Mouse (Mus musculus): ENCODE data around the gene Spata25.
"Not testable (repeated sequence)": the region's sequence is repeated elsewhere in the genome, so short reads cannot be mapped to it uniquely, and the experiment has no call there.

The Spata25 gene

DNA sequence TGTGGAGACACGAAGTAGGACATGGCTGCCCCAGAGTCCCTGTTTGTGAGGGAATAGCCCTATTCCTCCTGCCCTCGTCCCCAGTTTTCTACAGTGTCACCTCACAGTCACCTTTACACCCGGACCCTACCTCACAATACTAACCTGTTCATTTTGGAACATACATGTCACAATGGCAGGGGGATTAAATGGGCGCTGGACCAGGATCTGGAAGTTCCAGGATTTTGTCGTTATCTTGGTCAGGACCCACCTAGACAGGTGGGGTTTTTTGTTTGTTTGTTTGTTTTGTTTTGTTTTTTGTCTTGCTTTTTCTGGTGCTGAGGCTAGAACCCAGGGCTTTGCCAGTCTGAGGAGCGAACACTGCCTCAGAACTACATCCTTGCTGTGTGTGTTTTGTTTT lies at the start of gene Spata25:
TSS of gene Spata25 (minus strand) at position 101 of the 400 bp plus-strand sequence.
- in situ Hi-C loops (cut with MboI, MseI): no loop called here

GRCm38 (mm10) chr2:164877376-164878215 lies 49.3 kb upstream of the Spata25 start:
- in situ Hi-C loops (cut with MboI, MseI): loop anchor here (25.0 kb wide), 1 partner anchor 1815 kb away; the partner anchor contains the start of gene Mybl2

DNA sequence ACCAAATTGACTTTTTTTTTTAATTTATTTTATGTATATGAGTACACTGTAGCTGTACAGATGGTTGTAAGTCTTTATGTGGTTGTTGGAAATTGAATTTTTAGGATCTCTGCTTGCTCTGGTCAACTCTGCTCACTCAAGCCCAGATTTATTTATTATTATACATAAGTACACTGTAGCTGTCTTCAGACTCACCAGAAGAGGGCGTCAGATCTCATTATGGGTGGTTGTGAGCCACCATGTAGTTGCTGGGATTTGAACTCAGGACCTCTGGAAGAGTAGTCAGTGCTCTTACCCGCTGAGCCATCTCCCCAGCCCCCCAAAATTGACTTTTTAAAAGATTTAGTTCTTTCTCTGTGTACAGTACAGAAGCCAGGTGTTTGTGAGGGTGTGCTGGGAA lies 47.3 kb upstream of the Spata25 start:
- in situ Hi-C loops (cut with MboI, MseI): loop anchor here (25.0 kb wide), 1 partner anchor 1813 kb away; the partner anchor contains the start of gene Mybl2

DNA sequence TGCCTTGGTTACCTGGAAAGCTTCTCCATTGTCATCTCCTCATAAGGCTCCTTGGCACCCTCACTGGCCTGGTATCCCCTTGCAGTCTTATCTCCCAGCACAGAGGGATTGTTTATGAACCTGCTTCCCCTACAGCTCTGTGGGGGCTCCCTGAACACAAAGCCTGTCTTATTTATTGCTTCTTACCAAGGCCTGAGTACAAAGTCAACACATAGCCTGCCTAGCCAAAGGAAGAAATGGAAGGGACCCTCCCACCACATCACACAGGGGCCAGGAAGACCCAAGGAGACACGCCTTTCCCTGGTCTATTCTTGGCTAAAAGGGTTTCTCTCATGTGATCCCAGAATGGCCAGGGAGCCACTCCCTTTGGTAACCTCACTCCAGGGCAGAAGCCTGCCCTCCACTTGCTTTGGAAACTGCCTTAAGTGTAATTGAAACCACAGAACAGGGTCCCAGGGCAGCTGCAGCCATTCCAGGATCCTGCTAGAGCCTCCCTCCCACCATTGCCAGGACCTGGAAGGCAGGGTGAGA lies 46.0 kb upstream of the Spata25 start:
- in situ Hi-C loops (cut with MboI, MseI): no loop called here

DNA sequence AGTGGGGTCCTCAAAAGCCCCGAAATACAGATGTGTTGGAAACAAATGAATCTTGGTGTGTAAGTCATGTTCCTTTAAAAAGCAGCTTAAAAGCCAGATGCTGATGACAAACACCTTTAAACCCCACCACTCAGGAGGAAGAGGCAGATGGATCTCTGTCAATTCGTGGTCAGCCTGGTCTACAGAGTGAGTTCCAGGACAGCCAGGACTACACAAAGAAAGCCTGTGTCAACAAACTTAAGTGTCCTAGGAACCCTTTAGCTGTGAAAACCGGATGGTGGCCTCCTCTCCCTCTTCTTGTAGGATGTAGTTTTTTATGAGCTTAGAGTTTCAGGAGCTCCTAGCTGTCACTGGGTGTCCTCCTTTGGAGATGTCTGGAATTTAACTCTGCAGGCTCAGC lies 45.3 kb upstream of the Spata25 start:
- in situ Hi-C loops (cut with MboI, MseI): no loop called here

GRCm38 (mm10) chr2:164871602-164872303 lies 43.4 kb upstream of the Spata25 start:
- in situ Hi-C loops (cut with MboI, MseI): no loop called here

DNA sequence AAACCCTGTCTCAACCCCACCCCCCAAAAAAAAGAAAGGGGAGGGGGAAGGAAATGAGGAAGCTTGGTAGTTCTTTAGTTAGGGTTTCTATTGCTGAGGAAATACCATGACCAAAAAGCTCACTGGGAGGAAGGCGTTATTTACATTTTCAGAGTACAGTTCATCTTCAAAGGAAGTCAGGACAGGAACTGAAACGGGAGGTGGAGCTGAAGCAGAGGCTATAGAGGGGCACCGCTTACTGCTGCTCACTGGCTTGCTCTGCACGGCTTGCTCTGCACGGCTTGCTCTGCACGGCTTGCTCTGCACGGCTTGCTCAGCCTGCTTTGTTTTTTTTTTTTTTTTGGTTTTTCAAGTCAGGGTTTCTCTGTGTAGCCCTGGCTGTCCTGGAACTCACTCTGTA lies 40.2 kb upstream of the Spata25 start:
- in situ Hi-C loops (cut with MboI, MseI): no loop called here

GRCm38 (mm10) chr2:164867566-164867965 lies 39.2 kb upstream of the Spata25 start:
- in situ Hi-C loops (cut with MboI, MseI): no loop called here

DNA sequence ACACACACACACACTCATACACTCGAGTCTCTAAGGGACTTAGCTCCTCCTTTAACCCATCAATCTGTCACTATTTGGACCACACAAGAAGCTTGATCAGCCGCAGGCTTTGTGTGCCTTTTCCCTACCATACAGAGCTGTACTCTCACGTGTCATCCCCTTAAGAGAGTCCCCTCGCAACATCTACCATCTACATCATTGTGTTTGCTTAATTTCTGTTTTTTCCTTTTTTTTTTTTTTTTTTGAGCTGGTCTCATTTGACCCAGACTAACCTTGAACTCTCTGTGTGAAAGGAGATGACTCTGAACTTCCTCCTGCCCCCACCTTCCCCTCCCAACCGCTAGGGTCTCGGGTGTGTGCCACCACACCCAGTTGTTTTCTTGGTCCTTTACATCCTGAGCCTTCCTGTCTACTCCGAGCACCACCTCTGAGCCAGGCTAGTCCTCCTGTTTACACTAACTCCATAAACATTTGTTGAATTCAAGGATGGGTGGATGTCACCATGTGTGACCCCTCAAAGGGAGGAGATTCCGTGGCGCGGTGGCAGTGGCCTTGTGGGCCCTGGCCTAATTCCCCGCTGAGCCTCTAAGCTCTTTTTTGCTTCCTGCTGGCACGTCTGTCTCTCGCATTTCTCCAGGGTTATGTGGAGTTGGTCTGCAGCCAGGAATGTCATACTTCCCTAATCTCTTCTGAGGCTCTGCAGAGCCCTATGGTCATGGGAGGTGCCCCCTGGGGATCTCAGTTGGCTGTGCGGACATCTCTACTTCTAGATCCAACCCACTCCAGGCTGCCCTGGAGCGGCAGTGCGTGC lies 38.6 kb upstream of the Spata25 start:
- in situ Hi-C loops (cut with MboI, MseI): no loop called here

GRCm38 (mm10) chr2:164864593-164864992 lies 36.3 kb upstream of the Spata25 start:
- in situ Hi-C loops (cut with MboI, MseI): no loop called here

GRCm38 (mm10) chr2:164863411-164863810 lies 35.1 kb upstream of the Spata25 start:
- in situ Hi-C loops (cut with MboI, MseI): not testable (repeated sequence)

DNA sequence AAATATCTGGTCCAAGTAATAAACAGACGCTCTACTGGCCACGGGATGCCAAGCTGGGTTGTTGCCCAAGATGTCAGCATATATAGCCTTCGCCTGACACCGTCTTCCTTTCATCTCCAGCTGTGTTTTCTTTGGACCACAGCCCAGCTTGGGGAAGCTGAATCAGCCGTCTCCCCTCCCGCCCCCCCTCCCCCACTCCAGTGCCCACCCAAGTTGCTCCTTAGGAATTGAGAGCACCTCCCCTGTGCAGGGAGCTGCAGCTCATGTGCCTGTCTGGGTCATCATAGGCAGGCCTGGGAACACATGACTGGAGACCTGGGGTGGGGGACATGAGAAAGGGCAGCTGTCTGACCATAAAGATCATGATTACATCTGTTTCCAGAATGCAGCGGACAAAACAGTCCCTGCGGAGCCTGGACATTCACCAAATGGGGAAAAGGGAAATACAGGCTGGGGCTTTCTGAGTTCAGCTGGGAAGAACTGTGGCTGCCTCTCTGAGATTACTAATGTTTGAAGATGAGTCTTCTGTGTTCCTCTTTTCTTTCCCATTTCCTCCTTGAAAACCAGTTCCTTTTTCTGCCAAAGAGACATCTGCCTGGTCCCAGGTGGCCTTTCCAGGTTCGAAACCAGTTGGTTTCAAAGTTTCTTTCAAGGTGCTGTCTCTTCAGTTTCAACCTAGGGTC lies 34.0 kb upstream of the Spata25 start:
- in situ Hi-C loops (cut with MboI, MseI): no loop called here

DNA sequence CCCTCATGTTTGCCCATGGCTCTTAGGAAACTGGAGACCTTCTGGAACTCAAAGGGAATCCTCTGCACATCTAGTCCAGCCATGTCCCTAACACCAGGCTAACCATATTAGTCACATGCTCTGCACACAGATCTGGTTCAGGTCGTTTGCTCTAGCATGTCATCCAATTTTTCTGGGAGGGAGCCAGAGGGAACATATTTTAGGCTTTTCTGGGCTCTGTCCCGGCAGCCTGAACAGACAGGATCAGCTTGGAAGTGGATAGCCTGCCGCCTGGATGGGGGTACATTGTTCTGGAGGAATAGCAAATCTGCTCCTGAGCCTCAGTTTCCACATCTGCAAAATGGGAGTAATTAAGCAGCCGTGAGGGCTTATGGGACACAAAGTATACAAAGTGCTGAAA lies 32.8 kb upstream of the Spata25 start:
- in situ Hi-C loops (cut with MboI, MseI): no loop called here

- in situ Hi-C loops (cut with MboI, MseI): no loop called here
Observed at GRCm38 (mm10) chr2:164859640-164860432, 31.5 kb upstream of the Spata25 start.

DNA sequence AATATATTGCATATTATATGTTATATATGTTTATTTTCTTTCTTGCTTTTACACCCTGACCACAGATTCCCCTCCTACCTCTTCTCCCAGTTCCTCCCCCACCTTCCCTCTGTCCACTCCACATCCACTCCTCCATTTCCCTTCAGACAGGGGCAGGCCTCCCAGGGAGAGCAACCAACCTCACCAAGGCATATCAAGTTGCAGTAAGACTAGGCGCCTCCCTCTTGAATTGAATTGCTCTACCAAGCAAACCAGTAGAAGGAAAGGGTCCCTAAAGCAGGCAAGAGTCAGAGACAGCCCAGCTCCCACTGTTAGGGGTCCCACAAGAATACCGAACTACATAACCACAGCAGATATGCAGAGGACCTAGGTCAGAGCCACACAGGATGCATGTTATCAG lies 30.8 kb upstream of the Spata25 start:
- in situ Hi-C loops (cut with MboI, MseI): no loop called here

GRCm38 (mm10) chr2:164857842-164858553 lies 29.7 kb upstream of the Spata25 start:
- in situ Hi-C loops (cut with MboI, MseI): no loop called here

DNA sequence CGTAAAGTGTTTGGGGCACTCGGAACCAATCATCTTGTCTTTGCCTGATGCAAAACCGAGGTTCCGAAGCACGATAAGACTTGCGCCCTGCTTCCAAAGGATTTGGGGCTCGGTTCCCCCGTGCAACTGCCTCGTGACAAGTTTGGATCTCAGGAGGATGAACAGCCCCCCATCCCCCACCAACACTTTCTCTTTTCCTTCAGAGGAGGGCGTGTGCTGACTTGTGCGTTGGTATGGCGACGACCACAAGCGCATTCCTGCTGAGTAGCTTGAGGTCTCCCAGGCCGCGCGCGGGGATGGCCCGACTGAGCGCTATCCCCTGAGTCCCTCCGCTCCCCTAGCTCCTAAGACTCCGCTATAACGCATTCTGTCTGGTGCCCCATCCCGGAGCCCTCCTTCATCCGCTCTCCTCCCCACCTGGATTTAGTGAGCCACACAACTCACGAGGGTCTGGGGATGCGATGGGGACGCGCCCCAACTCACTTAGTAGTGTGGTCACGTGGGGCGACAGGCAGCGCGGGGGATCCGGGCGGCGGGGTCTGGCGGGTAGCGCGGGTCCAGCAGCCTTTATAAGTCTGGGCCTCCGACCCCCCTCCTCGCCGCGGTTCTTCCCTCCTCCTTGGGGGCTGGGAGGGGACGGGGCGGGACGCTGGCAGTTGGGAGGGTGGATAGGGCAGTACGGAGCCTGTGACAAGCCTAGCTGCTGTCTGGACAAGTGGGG lies 28.9 kb upstream of the Spata25 start, which contains the start of gene Pltp:
TSS of gene Pltp (minus strand) at position 611 of the 721 bp plus-strand sequence.
- in situ Hi-C loops (cut with MboI, MseI): no loop called here

DNA sequence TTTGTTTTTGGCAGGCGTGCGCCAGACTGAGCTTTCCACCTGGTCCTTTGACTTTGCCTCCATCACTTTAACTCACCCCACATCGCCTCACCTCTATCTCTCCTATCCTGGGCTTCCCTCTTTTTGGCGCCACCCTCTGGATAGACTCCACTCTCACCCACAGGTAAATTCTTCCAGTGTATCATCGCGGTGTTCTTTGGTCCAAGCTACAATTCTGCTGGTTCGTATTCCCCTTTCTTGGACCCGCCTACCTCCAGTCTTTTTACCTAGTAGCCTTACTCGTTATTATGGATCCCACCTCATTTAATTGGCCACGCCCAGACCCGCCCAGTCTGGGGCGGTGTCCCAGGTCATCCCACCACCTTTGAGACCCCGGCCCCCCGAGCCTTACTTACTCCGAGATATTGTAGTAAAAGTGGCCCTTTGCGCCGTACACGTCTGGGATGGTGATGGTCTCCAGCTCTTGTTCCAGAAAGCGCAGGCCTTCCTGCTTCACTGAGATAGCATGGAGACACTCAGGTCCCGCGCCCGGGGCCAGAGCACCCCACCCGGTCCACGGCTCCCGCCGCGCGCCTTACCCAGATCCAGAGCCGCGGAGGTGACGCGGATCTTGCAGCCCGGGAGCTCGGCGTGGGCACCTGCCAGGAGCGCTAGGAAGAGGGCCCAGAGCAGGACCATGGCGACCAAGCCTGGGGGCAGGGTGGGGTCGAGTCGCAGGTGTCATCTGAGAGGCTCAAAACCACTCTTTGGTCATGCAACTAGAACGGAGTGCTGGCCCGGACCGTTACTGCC lies 28.2 kb upstream of the Spata25 start:
- in situ Hi-C loops (cut with MboI, MseI): no loop called here

Measured in regulatory T cell (primary cell).